9 mouse cellular contexts compared by ENCODE assay signal in the genomic region with DNA sequence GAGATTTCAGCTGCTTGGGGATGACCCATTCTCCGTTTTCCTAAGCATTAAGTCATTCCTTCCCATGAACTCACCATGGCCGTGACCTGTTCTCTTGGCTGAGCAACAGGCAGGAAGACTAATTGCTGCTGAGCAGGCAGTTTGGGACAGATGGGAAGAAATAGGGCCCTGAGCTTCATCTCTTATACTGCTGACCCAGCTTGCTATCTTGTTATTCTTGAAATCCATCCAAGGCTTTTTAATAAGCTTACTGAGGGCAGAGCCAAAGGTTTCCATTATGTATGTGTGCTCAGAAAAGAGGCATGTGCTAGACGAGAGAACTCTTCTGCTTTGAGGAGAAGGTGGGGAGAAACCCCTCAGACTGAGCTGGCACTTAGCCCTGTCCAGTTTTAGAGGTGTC. TPM values are rescaled to one million over a fixed set of nuclear protein-coding genes. Genes with fewer than 3 reads are reported as not detected.
DNase-seq lines count a peak whose midpoint lies in the region; ATAC-seq and TF ChIP-seq lines count a peak whose summit lies in the region.
"Had no signal": no experiment of that assay in that cellular context is flagged by ENCODE, and none has a peak within 500 bp of the region (broad histone marks: within the 10 kb centered on the region; RNA-seq: fewer than 3 reads in every experiment).

No protein-coding gene starts in this region.

- no peaks in the 10 kb centered on the region for H3K36me3 ChIP-seq in heart, embryonic 11.5 days (ENCODE audit: control insufficient read depth, insufficient read depth, low read length)
- no peaks in the 10 kb centered on the region for H3K36me3 ChIP-seq in heart, embryonic 12.5 days
- H3K36me3 ChIP-seq in limb, embryonic 14.5 days (ENCODE audit: control insufficient read depth, insufficient read depth, low read length): no peaks in the 10 kb centered on the region
- H3K36me3 ChIP-seq in hindbrain, embryonic 14.5 days (replicated peaks; ENCODE audit: control insufficient read depth, insufficient read depth): peaks cover 47% of the 10 kb centered on the region

- DNase-seq in heart, adult 11 months: peak; percentile 87
- DNase-seq in adipocyte (ENCODE audit: low spot score): peak; percentile 80
- DNase-seq in limb, embryonic 14.5 days (ENCODE audit: low spot score): peak; percentile 20
- DNase-seq in left cerebral cortex, postnatal 36 days (ENCODE audit: low spot score in 2 of 2): no peak
- no peak for DNase-seq in hindbrain, embryonic 14.5 days (ENCODE audit: low spot score)
- DNase-seq in layer of hippocampus, postnatal 10 days (ENCODE audit: low spot score in 2 of 2): no peak

- no peaks in the 10 kb centered on the region; the same call in 1 of the 2 replicates for H3K27me3 ChIP-seq in heart, embryonic 11.5 days (ENCODE audit: control insufficient read depth, insufficient read depth, low read length)
- H3K27me3 ChIP-seq in heart, embryonic 12.5 days (replicated peaks): 0 out of 2 replicates have a peak, but pooled peaks cover 4% of the 10 kb centered on the region
- 0 out of 2 replicates have a peak, but pooled peaks cover 4% of the 10 kb centered on the region for H3K27me3 ChIP-seq in limb, embryonic 14.5 days (ENCODE audit: control insufficient read depth, insufficient read depth, low read length)
- 0 out of 2 replicates have a peak, but pooled peaks cover 10% of the 10 kb centered on the region for H3K27me3 ChIP-seq in hindbrain, embryonic 14.5 days (ENCODE audit: control insufficient read depth, insufficient read depth, low read length)

- no peak overlapping the region for H3K9ac ChIP-seq in heart, embryonic 11.5 days (ENCODE audit: low read depth, low read length)
- H3K9ac ChIP-seq in heart, embryonic 12.5 days: no peak overlapping the region
- H3K9ac ChIP-seq in limb, embryonic 14.5 days (ENCODE audit: low read depth, low read length, severe bottlenecking): no peak overlapping the region
- no peak overlapping the region for H3K9ac ChIP-seq in hindbrain, embryonic 14.5 days

- intact Hi-C loops in left cerebral cortex, postnatal 36 days (cut with DNase I): no loop called here

- no peak overlapping the region for H3K27ac ChIP-seq in heart, embryonic 11.5 days (ENCODE audit: low read depth, low read length)
- H3K27ac ChIP-seq in heart, embryonic 12.5 days (ENCODE audit: poor library complexity, severe bottlenecking): peak overlapping the region; percentile 27; the same call in 1 of the 2 replicates
- H3K27ac ChIP-seq in limb, embryonic 14.5 days (replicated peaks; ENCODE audit: low read depth, low read length): no peak overlapping the region
- H3K27ac ChIP-seq in hindbrain, embryonic 14.5 days: no peak overlapping the region
- H3K27ac ChIP-seq: left cerebral cortex, adult 2 months had no signal

- H3K4me1 ChIP-seq in heart, embryonic 11.5 days (ENCODE audit: control insufficient read depth, insufficient read depth, low read length): no peaks in the 10 kb centered on the region
- no peaks in the 10 kb centered on the region for H3K4me1 ChIP-seq in heart, embryonic 12.5 days (replicated peaks)
- no peaks in the 10 kb centered on the region for H3K4me1 ChIP-seq in limb, embryonic 14.5 days (ENCODE audit: control insufficient read depth, insufficient read depth, low read length)
- H3K4me1 ChIP-seq in hindbrain, embryonic 14.5 days (replicated peaks; ENCODE audit: control insufficient read depth, insufficient read depth, low read length): no peaks in the 10 kb centered on the region

- H3K4me3 ChIP-seq in heart, embryonic 11.5 days (ENCODE audit: low read depth, low read length): no peak overlapping the region
- H3K4me3 ChIP-seq in heart, embryonic 12.5 days: no peak overlapping the region
- H3K4me3 ChIP-seq in limb, embryonic 14.5 days (replicated peaks; ENCODE audit: low read length): no peak overlapping the region
- no peak overlapping the region for H3K4me3 ChIP-seq in hindbrain, embryonic 14.5 days (replicated peaks; ENCODE audit: low read length)
- H3K4me3 ChIP-seq: left cerebral cortex, adult 2 months had no signal

- no peak overlapping the region for H3K4me2 ChIP-seq in heart, embryonic 11.5 days
- no peak overlapping the region for H3K4me2 ChIP-seq in heart, embryonic 12.5 days
- H3K4me2 ChIP-seq in limb, embryonic 14.5 days (replicated peaks; ENCODE audit: low read depth, low read length, severe bottlenecking): no peak overlapping the region
- no peak overlapping the region for H3K4me2 ChIP-seq in hindbrain, embryonic 14.5 days (replicated peaks)

- WGBS in heart, embryonic 11.5 days (ENCODE audit: insufficient replicate concordance): 61% methylated on average over 3 of the region's 3 CpGs
- WGBS in heart, embryonic 12.5 days: 49% methylated on average over 3 of the region's 3 CpGs
- 54% methylated on average over 3 of the region's 3 CpGs for WGBS in limb, embryonic 14.5 days
- 58% methylated on average over 3 of the region's 3 CpGs for WGBS in hindbrain, embryonic 14.5 days

- TF ChIP-seq POLR2A in limb, embryonic 14.5 days (IDR thresholded peaks at IDR 0.05; ENCODE audit: borderline replicate concordance, extremely low read depth, insufficient read depth, insufficient read length): no peak

- H3K9me3 ChIP-seq in heart, embryonic 11.5 days (replicated peaks; ENCODE audit: control insufficient read depth, low read length): no peaks in the 10 kb centered on the region
- no peaks in the 10 kb centered on the region for H3K9me3 ChIP-seq in heart, embryonic 12.5 days (replicated peaks)
- no peaks in the 10 kb centered on the region for H3K9me3 ChIP-seq in limb, embryonic 14.5 days (ENCODE audit: control insufficient read depth, low read length)
- no peaks in the 10 kb centered on the region for H3K9me3 ChIP-seq in hindbrain, embryonic 14.5 days (ENCODE audit: control insufficient read depth, low read length)

- no peak; the same call in 1 of the 2 replicates for ATAC-seq in heart, embryonic 11.5 days (replicated peaks; ENCODE audit: insufficient number of reproducible peaks, low FRiP score, low TSS enrichment)
- peak; percentile 74; the same call in 1 of the 2 replicates for ATAC-seq in heart, embryonic 12.5 days (ENCODE audit: insufficient number of reproducible peaks, low FRiP score)
- no peak for ATAC-seq in limb, embryonic 14.5 days (ENCODE audit: low FRiP score, low read depth)
- no peak for ATAC-seq in hindbrain, embryonic 14.5 days (ENCODE audit: low FRiP score)

RNA-seq across cellular contexts. Expression of a gene that starts 55.4 kb away (rescaled TPM):
- 38.4 and 39.0 TPM in 2 replicates for polyA plus RNA-seq in heart, embryonic 11.5 days (2014; fragmentation: Nextera tagmentation; extraction: Ambion mirVana)
- polyA plus RNA-seq in heart, embryonic 12.5 days (2016; fragmentation: Nextera tagmentation; extraction: Ambion mirVana): 34.1 and 37.6 TPM in 2 replicates
- polyA plus RNA-seq in limb, embryonic 14.5 days (2012; rRNA removed): 10.8 and 12.3 TPM in 2 replicates
- 23.7 and 25.5 TPM in 2 replicates for polyA plus RNA-seq in limb, embryonic 14.5 days (2014; fragmentation: Nextera tagmentation; extraction: Ambion mirVana)
- 10 to 100 TPM; 45.6 to 51.6 TPM for total RNA-seq in left cerebral cortex, postnatal 36 days (2021)
- 91.4 and 92.8 TPM in 2 replicates for polyA plus RNA-seq in hindbrain, embryonic 14.5 days (2014; fragmentation: Nextera tagmentation; extraction: Ambion mirVana)
- 10 to 100 TPM; 49.9 to 54.1 TPM for total RNA-seq in layer of hippocampus, postnatal 10 days (2021)

RNA-seq across cellular contexts. Expression of a gene that starts 55.6 kb away (rescaled TPM):
- polyA plus RNA-seq in heart, embryonic 11.5 days (2014; fragmentation: Nextera tagmentation; extraction: Ambion mirVana): 5.9 and 6.4 TPM in 2 replicates
- 5.5 and 5.6 TPM in 2 replicates for polyA plus RNA-seq in heart, embryonic 12.5 days (2016; fragmentation: Nextera tagmentation; extraction: Ambion mirVana)
- 4.9 and 6.6 TPM in 2 replicates for polyA plus RNA-seq in limb, embryonic 14.5 days (2012; rRNA removed)
- polyA plus RNA-seq in limb, embryonic 14.5 days (2014; fragmentation: Nextera tagmentation; extraction: Ambion mirVana): 7.2 and 7.3 TPM in 2 replicates
- 1 to 10 TPM; 4.6 to 5.6 TPM for total RNA-seq in left cerebral cortex, postnatal 36 days (2021)
- 7.4 and 7.7 TPM in 2 replicates for polyA plus RNA-seq in hindbrain, embryonic 14.5 days (2014; fragmentation: Nextera tagmentation; extraction: Ambion mirVana)
- 1 to 10 TPM; 5.3 to 6.2 TPM for total RNA-seq in layer of hippocampus, postnatal 10 days (2021)

Comparison
In these comparisons a context has a peak if more than half of its experiments do, and no peak if none do; other contexts are left out.
1. DNase-seq: peak in heart, adult 11 months (single experiment), adipocyte (single experiment) and limb, embryonic 14.5 days (single experiment); none in left cerebral cortex, postnatal 36 days (0 of 2), hindbrain, embryonic 14.5 days (single experiment) and layer of hippocampus, postnatal 10 days (0 of 2).